Mouse (Mus musculus): ENCODE results near the gene Atrnl1. TPM values are rescaled to one million over a fixed set of nuclear protein-coding genes. Genes with fewer than 3 reads are reported as not detected.

Gene Atrnl1
- polyA plus RNA-seq, 1 experiment, result 34.5 TPM

DNA sequence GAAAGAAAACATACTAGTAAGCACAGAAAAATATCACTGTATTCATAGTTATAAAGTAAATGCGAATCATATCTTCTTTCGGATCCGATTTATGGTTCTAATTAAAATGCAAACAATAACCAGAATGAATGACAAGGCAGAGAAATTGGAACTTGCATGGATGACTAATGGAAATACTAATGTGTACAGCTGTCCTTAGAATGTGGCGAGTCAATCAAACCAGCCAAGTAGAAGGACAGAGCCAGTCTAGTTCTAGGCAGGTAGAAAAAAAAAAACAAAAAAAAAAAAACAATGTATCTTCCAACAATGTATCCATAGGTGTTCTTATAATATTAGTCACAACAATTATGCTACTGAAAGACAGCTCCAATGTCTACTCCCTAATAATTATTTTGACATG, 116.2 kb downstream of the Atrnl1 start:
- H3K27ac ChIP-seq (ENCODE audit: insufficient read depth, low read length), result no peak overlapping the region
- no peak overlapping the region for H3K4me3 ChIP-seq (ENCODE audit: insufficient read depth, low read length)
- H3K4me1 ChIP-seq (ENCODE audit: control insufficient read depth, insufficient read depth, low read length), result no peaks in the 10 kb centered on the region
- no peak for TF ChIP-seq CTCF (IDR thresholded peaks at IDR 0.05; ENCODE audit: extremely low read depth, insufficient read depth, low read length)
- no peak for TF ChIP-seq POLR2A (IDR thresholded peaks at IDR 0.05; ENCODE audit: extremely low read depth, insufficient read depth, low read length)

DNA sequence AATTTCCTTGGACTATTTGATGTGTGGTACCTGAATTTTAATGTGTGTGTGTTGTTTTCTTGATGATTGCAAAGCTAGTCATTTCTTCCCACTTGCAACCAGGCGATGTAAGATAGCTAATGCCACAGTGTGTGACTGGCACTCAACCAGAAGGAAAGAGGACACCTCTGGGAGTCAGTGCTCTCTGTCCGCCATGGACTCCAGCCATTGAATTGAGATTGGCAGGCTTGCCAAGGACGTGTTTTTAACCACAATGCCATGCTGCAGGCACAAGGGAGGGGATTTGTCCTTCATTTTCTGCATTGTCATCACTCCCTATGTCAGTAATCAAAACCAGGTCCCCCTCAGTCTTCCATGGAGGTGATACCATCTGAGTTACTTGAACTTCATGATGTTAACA, 126.6 kb downstream of the Atrnl1 start:
- no peaks in the 10 kb centered on the region for H3K4me1 ChIP-seq (ENCODE audit: control insufficient read depth, insufficient read depth, low read length)
- H3K4me3 ChIP-seq (ENCODE audit: insufficient read depth, low read length), result no peak overlapping the region
- TF ChIP-seq CTCF (IDR thresholded peaks at IDR 0.05; ENCODE audit: extremely low read depth, insufficient read depth, low read length), result no peak
- TF ChIP-seq POLR2A (IDR thresholded peaks at IDR 0.05; ENCODE audit: extremely low read depth, insufficient read depth, low read length), result no peak
- no peak overlapping the region for H3K27ac ChIP-seq (ENCODE audit: insufficient read depth, low read length)

DNA sequence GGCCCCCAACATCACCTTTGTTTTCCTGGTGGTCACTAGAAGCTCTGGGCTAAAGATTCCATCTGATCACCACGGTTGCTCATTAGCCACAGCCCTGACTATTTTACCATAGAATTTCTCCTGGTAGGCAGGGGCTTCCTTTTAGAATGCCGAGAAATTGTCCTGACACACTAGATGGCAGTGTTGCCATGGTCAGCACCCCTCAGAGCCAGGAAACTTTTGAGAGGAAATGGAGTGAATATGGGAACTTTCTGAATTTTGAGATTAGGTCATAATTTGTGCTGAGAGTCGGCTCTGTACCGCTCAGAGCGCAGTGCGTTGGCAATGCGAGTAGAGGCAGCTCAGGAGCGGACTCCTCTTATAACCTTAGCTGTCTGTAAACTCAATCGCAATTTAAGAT, 134.7 kb downstream of the Atrnl1 start:
- Histone ChIP-seq H3K4me3 (ENCODE audit: insufficient read depth, low read length) (no peak overlapping the region), H3K27ac (ENCODE audit: insufficient read depth, low read length) (no peak overlapping the region), H3K4me1 (ENCODE audit: control insufficient read depth, insufficient read depth, low read length) (no peaks in the 10 kb centered on the region)
- no peak for TF ChIP-seq POLR2A (IDR thresholded peaks at IDR 0.05; ENCODE audit: extremely low read depth, insufficient read depth, low read length)
- peak; percentile 70 for TF ChIP-seq CTCF (IDR thresholded peaks at IDR 0.05; ENCODE audit: extremely low read depth, insufficient read depth, low read length)

DNA sequence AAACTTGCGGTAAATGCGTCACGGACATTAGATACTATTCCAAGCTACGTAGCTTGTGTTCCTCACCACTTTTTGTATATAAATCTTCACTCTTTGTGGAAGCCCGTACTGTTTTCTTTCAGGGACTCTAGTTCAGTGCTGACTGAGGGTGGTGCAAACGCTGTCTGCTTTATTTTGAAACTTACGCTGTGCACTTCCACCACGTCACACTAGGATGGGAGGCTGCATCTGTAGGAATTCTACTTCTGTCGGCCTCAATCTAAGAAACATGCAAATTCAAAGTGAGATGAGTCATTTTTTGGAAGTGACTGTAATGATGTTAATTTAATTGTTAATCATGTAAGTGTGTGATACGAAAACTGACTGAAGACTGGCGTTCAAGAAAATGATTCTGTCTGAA, 135.7 kb downstream of the Atrnl1 start:
- no peak overlapping the region for H3K4me3 ChIP-seq (ENCODE audit: insufficient read depth, low read length)
- TF ChIP-seq POLR2A (IDR thresholded peaks at IDR 0.05; ENCODE audit: extremely low read depth, insufficient read depth, low read length) (no peak), CTCF (IDR thresholded peaks at IDR 0.05; ENCODE audit: extremely low read depth, insufficient read depth, low read length) (no peak)
- H3K27ac ChIP-seq (ENCODE audit: insufficient read depth, low read length), result no peak overlapping the region
- no peaks in the 10 kb centered on the region for H3K4me1 ChIP-seq (ENCODE audit: control insufficient read depth, insufficient read depth, low read length)

DNA sequence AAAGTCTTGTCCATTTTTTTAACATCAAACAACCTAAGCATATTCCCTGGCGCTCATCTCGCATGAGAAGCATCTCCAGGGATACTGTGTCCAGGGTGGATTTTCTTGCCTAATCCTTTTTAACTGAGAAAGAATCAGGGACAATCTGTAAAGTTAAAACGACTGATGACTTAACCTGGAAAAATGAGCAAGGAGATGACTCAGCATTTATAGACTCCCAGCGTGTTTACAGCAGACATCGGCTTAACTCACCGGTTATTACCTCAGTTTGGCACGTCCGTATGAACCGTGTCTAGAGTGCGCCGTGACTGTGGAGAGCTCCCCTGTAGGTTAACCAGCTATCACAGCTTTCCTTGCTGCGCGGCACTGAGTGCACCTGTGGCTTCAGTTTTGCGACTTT, 141.4 kb downstream of the Atrnl1 start:
- Histone ChIP-seq H3K4me1 (ENCODE audit: control insufficient read depth, insufficient read depth, low read length) (no peaks in the 10 kb centered on the region), H3K4me3 (ENCODE audit: insufficient read depth, low read length) (no peak overlapping the region), H3K27ac (ENCODE audit: insufficient read depth, low read length) (no peak overlapping the region)
- TF ChIP-seq CTCF (IDR thresholded peaks at IDR 0.05; ENCODE audit: extremely low read depth, insufficient read depth, low read length) (no peak), POLR2A (IDR thresholded peaks at IDR 0.05; ENCODE audit: extremely low read depth, insufficient read depth, low read length) (no peak)

DNA sequence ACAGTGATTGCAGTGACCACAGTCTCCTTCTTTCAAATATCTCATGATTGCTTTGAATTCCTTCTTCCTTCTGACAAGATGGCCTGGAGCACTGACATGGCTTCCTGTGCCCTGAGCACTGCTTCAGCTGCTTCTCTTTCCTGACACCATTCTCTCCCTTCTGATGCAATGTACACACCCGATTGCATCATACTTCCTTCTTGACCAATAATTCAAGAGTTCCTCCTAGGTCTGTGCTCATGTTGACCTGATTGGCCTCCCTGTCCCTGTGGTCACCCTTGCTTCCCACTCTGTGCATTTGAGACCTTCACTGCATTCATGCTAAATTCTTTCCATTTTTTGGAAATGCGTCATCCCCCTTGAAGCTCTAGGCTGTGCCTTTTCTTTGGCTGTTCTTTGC, 151.7 kb downstream of the Atrnl1 start:
- TF ChIP-seq POLR2A (IDR thresholded peaks at IDR 0.05; ENCODE audit: extremely low read depth, insufficient read depth, low read length) (no peak), CTCF (IDR thresholded peaks at IDR 0.05; ENCODE audit: extremely low read depth, insufficient read depth, low read length) (no peak)
- Histone ChIP-seq H3K4me1 (ENCODE audit: control insufficient read depth, insufficient read depth, low read length) (no peaks in the 10 kb centered on the region), H3K27ac (ENCODE audit: insufficient read depth, low read length) (no peak overlapping the region), H3K4me3 (ENCODE audit: insufficient read depth, low read length) (no peak overlapping the region)

DNA sequence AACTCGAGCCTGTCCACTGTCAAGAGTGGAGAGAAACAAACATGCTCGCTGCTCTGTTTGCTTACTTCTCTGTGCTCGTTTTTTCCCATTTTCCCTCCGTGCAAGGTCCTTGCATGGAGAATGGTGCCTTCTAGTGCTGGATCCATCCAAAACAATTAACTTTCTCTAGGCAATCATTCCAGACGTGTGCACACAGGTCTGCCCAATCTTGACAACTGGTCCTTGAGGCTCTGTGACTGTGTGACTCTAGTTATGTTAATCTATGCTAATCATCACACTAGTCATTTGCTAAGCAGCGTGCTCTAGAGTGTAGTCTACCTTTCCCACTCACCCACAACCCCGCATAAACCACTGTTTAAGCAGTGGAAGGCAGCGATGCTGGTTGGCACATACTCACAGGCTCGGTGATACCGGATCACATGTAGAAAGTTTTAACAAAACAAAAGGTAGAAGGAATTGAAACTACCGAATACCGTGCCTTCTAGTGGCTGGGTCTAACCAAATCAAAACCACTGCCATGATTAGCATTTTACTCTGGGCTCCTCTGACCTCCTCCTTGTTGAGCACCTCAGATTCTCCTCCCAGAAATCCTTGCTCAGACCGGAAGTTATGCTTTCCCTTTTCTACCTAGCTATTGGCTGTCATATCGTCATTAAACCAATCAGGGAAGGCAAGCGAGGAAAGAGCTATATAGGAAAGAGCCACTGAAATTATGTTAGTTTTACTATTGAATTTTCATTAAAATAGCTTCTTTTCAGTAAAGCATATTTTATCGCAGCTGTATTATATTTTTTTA, 153.9 kb downstream of the Atrnl1 start:
- Histone ChIP-seq H3K27ac (ENCODE audit: insufficient read depth, low read length) (no peak overlapping the region), H3K4me3 (ENCODE audit: insufficient read depth, low read length) (no peak overlapping the region), H3K4me1 (ENCODE audit: control insufficient read depth, insufficient read depth, low read length) (no peaks in the 10 kb centered on the region)
- TF ChIP-seq CTCF (IDR thresholded peaks at IDR 0.05; ENCODE audit: extremely low read depth, insufficient read depth, low read length), result no peak

DNA sequence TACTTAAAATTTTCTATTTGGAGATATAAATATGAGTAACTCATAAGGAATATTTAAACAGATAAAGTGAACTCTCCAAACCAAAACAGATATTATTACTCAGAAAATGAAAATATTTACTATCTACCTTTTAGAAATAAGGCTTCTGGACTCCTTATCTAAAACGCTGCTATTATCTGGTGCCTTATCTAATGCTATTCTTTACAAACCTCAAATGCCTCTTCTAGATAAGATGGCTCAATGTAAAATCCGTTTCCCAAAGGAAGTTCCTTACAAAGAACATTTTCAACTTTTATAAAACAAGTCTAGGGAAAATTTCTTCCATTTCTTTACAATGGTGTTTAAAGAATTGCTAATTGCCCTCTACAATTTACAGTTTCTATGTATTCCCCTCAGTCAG, 156.2 kb downstream of the Atrnl1 start:
- Histone ChIP-seq H3K27ac (ENCODE audit: insufficient read depth, low read length) (no peak overlapping the region), H3K4me1 (ENCODE audit: control insufficient read depth, insufficient read depth, low read length) (no peaks in the 10 kb centered on the region), H3K4me3 (ENCODE audit: insufficient read depth, low read length) (no peak overlapping the region)
- TF ChIP-seq POLR2A (IDR thresholded peaks at IDR 0.05; ENCODE audit: extremely low read depth, insufficient read depth, low read length) (no peak), CTCF (IDR thresholded peaks at IDR 0.05; ENCODE audit: extremely low read depth, insufficient read depth, low read length) (no peak)

DNA sequence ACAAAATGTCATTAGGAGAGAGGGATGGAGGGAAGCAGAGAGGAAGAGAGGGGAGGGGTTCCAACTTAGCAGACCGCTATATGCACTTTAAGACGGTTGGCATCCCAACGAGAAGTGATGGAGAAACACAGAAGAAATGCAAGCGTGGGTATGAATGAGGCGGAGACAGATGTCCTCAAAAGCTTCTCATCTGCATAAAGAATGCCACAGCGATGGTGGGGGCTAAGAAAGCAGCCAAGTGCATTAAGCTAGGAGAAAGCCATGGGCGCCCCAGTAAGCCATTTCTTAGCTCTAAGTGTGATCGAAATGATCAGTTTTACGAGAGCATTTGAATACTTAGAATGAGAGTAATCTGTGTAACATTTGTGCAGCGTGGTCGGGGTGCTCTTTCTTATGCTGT, 157.8 kb downstream of the Atrnl1 start:
- no peak overlapping the region for H3K27ac ChIP-seq (ENCODE audit: insufficient read depth, low read length)
- H3K4me3 ChIP-seq (ENCODE audit: insufficient read depth, low read length), result no peak overlapping the region
- no peaks in the 10 kb centered on the region for H3K4me1 ChIP-seq (ENCODE audit: control insufficient read depth, insufficient read depth, low read length)
- TF ChIP-seq CTCF (IDR thresholded peaks at IDR 0.05; ENCODE audit: extremely low read depth, insufficient read depth, low read length) (no peak), POLR2A (IDR thresholded peaks at IDR 0.05; ENCODE audit: extremely low read depth, insufficient read depth, low read length) (no peak)

DNA sequence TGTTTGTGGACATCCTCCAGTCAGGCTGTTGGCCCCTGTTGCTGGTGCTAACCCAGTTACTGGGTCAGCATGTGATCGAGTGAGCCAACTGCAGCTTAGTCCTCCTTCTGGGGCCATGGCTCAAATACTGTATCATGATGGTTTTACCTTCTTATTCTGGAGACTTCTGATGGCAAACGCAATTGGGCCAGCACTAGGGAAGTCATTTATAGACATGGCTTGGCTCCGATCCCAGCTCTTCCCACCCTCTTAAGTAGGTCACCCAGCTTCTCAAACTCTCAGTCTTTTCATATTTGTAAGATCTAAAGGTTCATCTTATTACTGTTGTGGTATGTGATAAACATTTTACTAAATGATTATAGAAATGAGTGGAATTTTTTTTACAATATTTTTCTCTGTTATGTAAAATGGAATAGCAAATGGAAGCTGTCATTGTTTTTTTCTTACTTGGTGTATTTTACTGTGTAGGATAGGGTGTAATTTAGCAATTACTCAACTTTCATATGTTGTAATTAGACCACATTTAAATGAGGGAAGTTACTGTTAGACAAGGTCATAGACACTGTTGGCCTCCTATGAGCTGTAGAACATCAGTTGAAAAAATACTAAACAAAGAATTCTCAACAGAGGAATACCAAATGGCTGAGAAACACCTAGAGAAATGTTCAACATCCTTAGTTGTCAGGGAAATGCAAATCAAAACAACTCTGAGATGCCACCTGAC, 171.7 kb downstream of the Atrnl1 start:
- no peak overlapping the region for H3K27ac ChIP-seq (ENCODE audit: insufficient read depth, low read length)
- no peak overlapping the region for H3K4me3 ChIP-seq (ENCODE audit: insufficient read depth, low read length)
- peaks cover 4% of the 10 kb centered on the region for H3K4me1 ChIP-seq (ENCODE audit: control insufficient read depth, insufficient read depth, low read length)
- no peak for TF ChIP-seq CTCF (IDR thresholded peaks at IDR 0.05; ENCODE audit: extremely low read depth, insufficient read depth, low read length)
- no peak for TF ChIP-seq POLR2A (IDR thresholded peaks at IDR 0.05; ENCODE audit: extremely low read depth, insufficient read depth, low read length)
